Mouse (Mus musculus) hindbrain, embryonic 13.5 days (tissue): ENCODE data around the gene Reln. TPM values are rescaled to one million over a fixed set of nuclear protein-coding genes. Genes with fewer than 3 reads are reported as not detected.

Experiments used
- ATAC-seq: fragments of 200-750 bp; cut with Nextera tagmentation; 2 replicates; pipeline ENCODE4 v1.8.0; 2017; ENCODE audit warnings: moderate TSS enrichment; ENCODE audit not compliant: low FRiP score
- H3K27ac ChIP-seq: fragments of 300-500 bp; sonication (generic); 2 replicates; pipeline ENCODE4 v1.5.1; 2015; ENCODE audit warnings: inconsistent platforms, mild to moderate bottlenecking, moderate library complexity
- H3K27me3 ChIP-seq: fragments of 300-500 bp; sonication (generic); 2 replicates; pipeline ENCODE4 v1.6.1; 2015; ENCODE audit warnings: mild to moderate bottlenecking, inconsistent platforms
- H3K36me3 ChIP-seq: fragments of 300-500 bp; sonication (generic); 2 replicates; pipeline ENCODE4 v1.6.1; 2015; ENCODE audit warnings: mild to moderate bottlenecking, inconsistent platforms
- H3K4me1 ChIP-seq: fragments of 300-500 bp; sonication (generic); replicated peaks from 2 replicates; pipeline ENCODE4 v1.6.1; 2015; ENCODE audit warnings: inconsistent platforms
- H3K4me2 ChIP-seq: fragments of 300-500 bp; sonication (generic); 2 replicates; pipeline ENCODE4 v1.6.1; 2015; ENCODE audit warnings: inconsistent platforms, mild to moderate bottlenecking, moderate library complexity
- H3K4me3 ChIP-seq: fragments of 300-500 bp; sonication (generic); 2 replicates; pipeline ENCODE4 v1.5.1; 2015; ENCODE audit warnings: mild to moderate bottlenecking, inconsistent platforms
- H3K9ac ChIP-seq: fragments of 300-500 bp; sonication (generic); 2 replicates; pipeline ENCODE4 v1.6.1; 2015; ENCODE audit warnings: mild to moderate bottlenecking, inconsistent platforms
- H3K9me3 ChIP-seq: fragments of 300-500 bp; sonication (generic); 2 replicates; pipeline ENCODE4 v1.6.1; 2016; ENCODE audit warnings: inconsistent platforms
- WGBS: fragments of 180-500 bp; shearing (Covaris S2); methylation state at CpG from one replicate; pipeline ENCODE4 v1.1.7; 2015; 5-methylcytosine and 5-hydroxymethylcytosine counted together
- polyA plus RNA-seq: library from polyadenylated mRNA; unstranded; fragments of >200 nt; fragmentation: Nextera tagmentation; extraction: Ambion mirVana; gene quantifications from 2 replicates; pipeline ENCODE4 v1.2.1, GENCODE M21; 2015

Gene Reln
- polyA plus RNA-seq, 1 experiment from 2014 or later, result 25.9 TPM

GRCm38 (mm10) chr5:22302309-22302708 lies 42.2 kb downstream of the Reln start:
- ATAC-seq, result no peak
- no peak overlapping the region for H3K27ac ChIP-seq
- 82% methylated on average over 5 of the region's 5 CpGs for WGBS

GRCm38 (mm10) chr5:22300788-22301187 lies 43.7 kb downstream of the Reln start:
- ATAC-seq, result no peak
- Histone ChIP-seq H3K27me3 (no peaks in the 10 kb centered on the region), H3K4me1 (peaks cover 15% of the 10 kb centered on the region), H3K4me2 (no peak overlapping the region), H3K36me3 (no peaks in the 10 kb centered on the region), H3K27ac (no peak overlapping the region), H3K4me3 (no peak overlapping the region), H3K9me3 (no peaks in the 10 kb centered on the region), H3K9ac (no peak overlapping the region)
- WGBS, result 95% methylated on average over 5 of the region's 5 CpGs

More at GRCm38 (mm10) chr5:22302309-22302708, 42.2 kb downstream of the Reln start:
- H3K4me3 ChIP-seq, result no peak overlapping the region
- no peaks in the 10 kb centered on the region for H3K36me3 ChIP-seq
- H3K9me3 ChIP-seq, result no peaks in the 10 kb centered on the region
- H3K4me2 ChIP-seq, result no peak overlapping the region
- H3K4me1 ChIP-seq, result peaks cover 11% of the 10 kb centered on the region; the same call in 1 of the 2 replicates
- H3K27me3 ChIP-seq, result no peaks in the 10 kb centered on the region
- no peak overlapping the region for H3K9ac ChIP-seq

- Histone ChIP-seq H3K4me3 (no peak overlapping the region), H3K4me2 (no peak overlapping the region), H3K4me1 (peaks cover 15% of the 10 kb centered on the region), H3K27me3 (no peaks in the 10 kb centered on the region), H3K9ac (no peak overlapping the region), H3K36me3 (no peaks in the 10 kb centered on the region), H3K9me3 (no peaks in the 10 kb centered on the region), H3K27ac (no peak overlapping the region)
- 86% methylated on average over 6 of the region's 6 CpGs for WGBS
- no peak for ATAC-seq
Measured at GRCm38 (mm10) chr5:22300046-22300445, 44.5 kb downstream of the Reln start.

- Histone ChIP-seq H3K9me3 (no peaks in the 10 kb centered on the region), H3K4me3 (no peak overlapping the region), H3K9ac (no peak overlapping the region), H3K27ac (no peak overlapping the region), H3K36me3 (no peaks in the 10 kb centered on the region), H3K4me2 (no peak overlapping the region), H3K27me3 (no peaks in the 10 kb centered on the region), H3K4me1 (peaks cover 10% of the 10 kb centered on the region; the same call in 1 of the 2 replicates)
- WGBS, result 65% methylated on average over 6 of the region's 6 CpGs
- ATAC-seq, result no peak
Measured at GRCm38 (mm10) chr5:22295161-22295560, 49.3 kb downstream of the Reln start.

GRCm38 (mm10) chr5:22291409-22291808 lies 53.1 kb downstream of the Reln start:
- Histone ChIP-seq H3K9me3 (no peaks in the 10 kb centered on the region), H3K27ac (no peak overlapping the region), H3K9ac (no peak overlapping the region), H3K27me3 (no peaks in the 10 kb centered on the region), H3K4me2 (no peak overlapping the region), H3K4me3 (no peak overlapping the region), H3K4me1 (0 out of 2 replicates have a peak, but pooled peaks cover 6% of the 10 kb centered on the region), H3K36me3 (no peaks in the 10 kb centered on the region)
- no peak for ATAC-seq
- 74% methylated on average over 4 of the region's 4 CpGs for WGBS

- H3K4me3 ChIP-seq, result no peak overlapping the region
- no peak overlapping the region for H3K4me2 ChIP-seq
- H3K4me1 ChIP-seq, result 0 out of 2 replicates have a peak, but pooled peaks cover 10% of the 10 kb centered on the region
- H3K9ac ChIP-seq, result no peak overlapping the region
- no peaks in the 10 kb centered on the region for H3K9me3 ChIP-seq
- WGBS, result 78% methylated on average over 4 of the region's 4 CpGs
- no peak for ATAC-seq
- no peak overlapping the region for H3K27ac ChIP-seq
- H3K36me3 ChIP-seq, result no peaks in the 10 kb centered on the region
- no peaks in the 10 kb centered on the region for H3K27me3 ChIP-seq
Measured at GRCm38 (mm10) chr5:22285396-22285795, 59.1 kb downstream of the Reln start.

GRCm38 (mm10) chr5:22282141-22282665 lies 62.3 kb downstream of the Reln start:
- Histone ChIP-seq H3K9ac (no peak overlapping the region), H3K4me2 (no peak overlapping the region), H3K9me3 (no peaks in the 10 kb centered on the region), H3K27ac (no peak overlapping the region), H3K36me3 (no peaks in the 10 kb centered on the region), H3K4me3 (no peak overlapping the region), H3K4me1 (0 out of 2 replicates have a peak, but pooled peaks cover 8% of the 10 kb centered on the region), H3K27me3 (no peaks in the 10 kb centered on the region)
- ATAC-seq, result no peak
- WGBS, result 23% methylated on average over 7 of the region's 7 CpGs

- Histone ChIP-seq H3K4me1 (0 out of 2 replicates have a peak, but pooled peaks cover 8% of the 10 kb centered on the region), H3K4me2 (no peak overlapping the region), H3K27ac (no peak overlapping the region), H3K27me3 (no peaks in the 10 kb centered on the region), H3K9ac (no peak overlapping the region), H3K9me3 (no peaks in the 10 kb centered on the region), H3K4me3 (no peak overlapping the region), H3K36me3 (no peaks in the 10 kb centered on the region)
- WGBS, result 82% methylated on average over 2 of the region's 2 CpGs
- ATAC-seq, result peak; percentile 23
Measured at GRCm38 (mm10) chr5:22280534-22281164, 63.9 kb downstream of the Reln start.

- 79% methylated on average over 4 of the region's 4 CpGs for WGBS
- no peak overlapping the region for H3K9ac ChIP-seq
- no peak overlapping the region for H3K4me3 ChIP-seq
- H3K36me3 ChIP-seq, result no peaks in the 10 kb centered on the region
- no peaks in the 10 kb centered on the region for H3K9me3 ChIP-seq
- no peak for ATAC-seq
- no peak overlapping the region for H3K27ac ChIP-seq
- H3K4me1 ChIP-seq, result 0 out of 2 replicates have a peak, but pooled peaks cover 8% of the 10 kb centered on the region
- H3K4me2 ChIP-seq, result no peak overlapping the region
- H3K27me3 ChIP-seq, result no peaks in the 10 kb centered on the region
Measured at GRCm38 (mm10) chr5:22279201-22279600, 65.3 kb downstream of the Reln start.

- Histone ChIP-seq H3K9me3 (no peaks in the 10 kb centered on the region), H3K4me3 (no peak overlapping the region), H3K4me1 (no peaks in the 10 kb centered on the region), H3K36me3 (no peaks in the 10 kb centered on the region), H3K4me2 (no peak overlapping the region), H3K27ac (no peak overlapping the region), H3K27me3 (no peaks in the 10 kb centered on the region), H3K9ac (no peak overlapping the region)
- no peak for ATAC-seq
- 91% methylated on average over 4 of the region's 4 CpGs for WGBS
Measured at GRCm38 (mm10) chr5:22274134-22274533, 70.4 kb downstream of the Reln start.

- Histone ChIP-seq H3K9me3 (no peaks in the 10 kb centered on the region), H3K27ac (no peak overlapping the region), H3K4me3 (no peak overlapping the region), H3K4me1 (no peaks in the 10 kb centered on the region), H3K9ac (no peak overlapping the region), H3K4me2 (no peak overlapping the region), H3K36me3 (no peaks in the 10 kb centered on the region), H3K27me3 (no peaks in the 10 kb centered on the region)
- no peak for ATAC-seq
- 74% methylated on average over 6 of the region's 6 CpGs for WGBS
Measured at GRCm38 (mm10) chr5:22266489-22267301, 77.8 kb downstream of the Reln start.

- no peak for ATAC-seq
- no peak overlapping the region for H3K4me3 ChIP-seq
- WGBS, result 97% methylated on average over 3 of the region's 3 CpGs
- no peaks in the 10 kb centered on the region for H3K9me3 ChIP-seq
- no peaks in the 10 kb centered on the region for H3K27me3 ChIP-seq
- H3K9ac ChIP-seq, result no peak overlapping the region
- H3K36me3 ChIP-seq, result no peaks in the 10 kb centered on the region
- no peak overlapping the region for H3K4me2 ChIP-seq
- no peak overlapping the region for H3K27ac ChIP-seq
- H3K4me1 ChIP-seq, result no peaks in the 10 kb centered on the region
Measured at GRCm38 (mm10) chr5:22262351-22262765, 82.1 kb downstream of the Reln start.
